Mouse (Mus musculus) limb, embryonic 12.5 days (tissue): ENCODE data around the gene Syt7. TPM values are rescaled to one million over a fixed set of nuclear protein-coding genes. Genes with fewer than 3 reads are reported as not detected.

ENCODE experiments used
- ATAC-seq: fragments of 200-750 bp; cut with Nextera tagmentation; 2 replicates; pipeline ENCODE4 v1.8.0; 2017; ENCODE audit warnings: low read depth, moderate TSS enrichment; ENCODE audit not compliant: insufficient number of reproducible peaks, insufficient read depth, low FRiP score, low TSS enrichment
- H3K27ac ChIP-seq: fragments of 300-500 bp; sonication (generic); 2 replicates; pipeline ENCODE4 v1.5.1; 2016; ENCODE audit warnings: mild to moderate bottlenecking, moderate library complexity
- H3K27me3 ChIP-seq: fragments of 300-500 bp; sonication (generic); 2 replicates; pipeline ENCODE4 v1.6.1; 2016; ENCODE audit warnings: mild to moderate bottlenecking, moderate library complexity
- H3K36me3 ChIP-seq: fragments of 300-500 bp; sonication (generic); 2 replicates; pipeline ENCODE4 v1.6.1; 2016; ENCODE audit warnings: mild to moderate bottlenecking, moderate library complexity
- H3K4me1 ChIP-seq: fragments of 300-500 bp; sonication (generic); replicated peaks from 2 replicates; pipeline ENCODE4 v1.6.1; 2016
- H3K4me2 ChIP-seq: fragments of 300-500 bp; sonication (generic); 2 replicates; pipeline ENCODE4 v1.6.1; 2016; ENCODE audit warnings: mild to moderate bottlenecking, moderate library complexity
- H3K4me3 ChIP-seq: fragments of 300-500 bp; sonication (generic); replicated peaks from 2 replicates; pipeline ENCODE4 v1.5.1; 2016; ENCODE audit warnings: mild to moderate bottlenecking
- H3K9ac ChIP-seq: fragments of 300-500 bp; sonication (generic); replicated peaks from 2 replicates; pipeline ENCODE4 v1.6.1; 2016; ENCODE audit warnings: mild to moderate bottlenecking, moderate library complexity
- H3K9me3 ChIP-seq: fragments of 300-500 bp; sonication (generic); 2 replicates; pipeline ENCODE4 v1.6.1; 2016; ENCODE audit warnings: mild to moderate bottlenecking, moderate library complexity
- WGBS: fragments of 180-500 bp; shearing (Covaris S2); methylation state at CpG from one replicate; pipeline ENCODE4 v1.1.7; 2016; 5-methylcytosine and 5-hydroxymethylcytosine counted together
- polyA plus RNA-seq: library from polyadenylated mRNA; unstranded; fragments of >200 nt; fragmentation: Nextera tagmentation; extraction: Ambion mirVana; gene quantifications from 2 replicates; pipeline ENCODE4 v1.2.1, GENCODE M21; 2016

Syt7 gene
- polyA plus RNA-seq, 1 experiment from 2014 or later: 0.84 TPM

GRCm38 (mm10) chr19:10497512-10498160, 108.7 kb downstream of the Syt7 start:
- no peaks in the 10 kb centered on the region for H3K9me3 ChIP-seq
- no peak overlapping the region for H3K4me2 ChIP-seq
- H3K36me3 ChIP-seq: peaks cover 40% of the 10 kb centered on the region
- peaks cover under 1% of the 10 kb centered on the region; the same call in 1 of the 2 replicates for H3K4me1 ChIP-seq
- no peak overlapping the region for H3K9ac ChIP-seq
- H3K27me3 ChIP-seq: no peaks in the 10 kb centered on the region
- no peak overlapping the region for H3K4me3 ChIP-seq
- ATAC-seq: no peak
- H3K27ac ChIP-seq: no peak overlapping the region
- WGBS: 68% methylated on average over 8 of the region's 8 CpGs

DNA sequence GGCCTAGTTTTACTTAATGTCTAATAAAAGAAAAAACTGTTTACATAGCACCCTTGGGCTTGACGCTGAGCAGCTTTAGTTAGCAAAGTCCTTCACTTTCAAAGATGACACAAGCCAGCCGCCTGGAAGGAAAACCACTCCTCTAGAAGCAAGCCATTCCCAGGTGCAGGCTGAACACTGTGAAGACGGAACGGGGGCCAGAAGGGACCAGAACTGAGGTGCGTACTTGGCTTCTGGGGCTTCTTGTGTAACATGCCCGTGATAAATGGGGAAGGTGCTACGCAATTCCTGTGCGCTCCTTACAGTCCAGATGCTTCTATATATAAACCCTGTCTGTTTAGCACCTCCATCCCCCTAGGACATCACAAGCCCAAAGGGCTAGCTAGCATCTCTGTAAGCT, 111.7 kb downstream of the Syt7 start:
- no peaks in the 10 kb centered on the region for H3K4me1 ChIP-seq
- H3K27ac ChIP-seq: no peak overlapping the region
- H3K9me3 ChIP-seq: no peaks in the 10 kb centered on the region
- H3K9ac ChIP-seq: no peak overlapping the region
- no peaks in the 10 kb centered on the region for H3K27me3 ChIP-seq
- peaks cover 60% of the 10 kb centered on the region for H3K36me3 ChIP-seq
- WGBS: 91% methylated on average over 8 of the region's 8 CpGs
- no peak for ATAC-seq
- H3K4me2 ChIP-seq: no peak overlapping the region
- no peak overlapping the region for H3K4me3 ChIP-seq

DNA sequence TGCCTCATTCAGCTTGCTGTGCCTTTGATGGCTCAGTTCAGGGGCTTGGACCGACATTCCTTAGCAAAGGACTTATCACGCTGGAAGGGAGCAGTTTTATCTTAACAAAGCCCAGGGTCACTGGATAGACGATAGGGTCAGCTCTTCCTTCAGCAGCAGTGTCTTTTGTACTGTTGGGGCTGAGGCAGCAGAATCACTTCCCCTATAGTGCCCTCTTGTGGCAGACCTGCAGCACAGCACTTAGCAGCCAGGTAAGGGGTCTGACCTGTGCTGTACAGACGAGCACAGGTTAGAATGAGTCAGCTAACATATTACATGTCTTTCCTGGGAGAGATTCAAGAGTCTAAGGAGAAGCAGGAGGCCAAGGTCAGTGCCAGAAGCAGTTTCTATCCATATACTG, 113.7 kb downstream of the Syt7 start:
- 21% methylated on average over 4 of the region's 4 CpGs for WGBS

More for the DNA sequence above, 113.7 kb downstream of the Syt7 start:
- H3K36me3 ChIP-seq: peaks cover 77% of the 10 kb centered on the region
- H3K9me3 ChIP-seq: no peaks in the 10 kb centered on the region
- 0 out of 2 replicates have a peak, but pooled peaks have one; percentile 42 for ATAC-seq
- H3K4me2 ChIP-seq: no peak overlapping the region
- no peaks in the 10 kb centered on the region for H3K4me1 ChIP-seq
- no peaks in the 10 kb centered on the region for H3K27me3 ChIP-seq
- no peak overlapping the region for H3K27ac ChIP-seq
- H3K4me3 ChIP-seq: no peak overlapping the region
- no peak overlapping the region for H3K9ac ChIP-seq

Other genes with a start within 250 kb of the Syt7 start
- gene Fads1, start 206.2 kb upstream of the Syt7 start, polyA plus RNA-seq: 134 and 144 TPM in 2 replicates
- 417 and 421 TPM in 2 replicates for gene Tmem258, start 185.1 kb upstream of the Syt7 start, polyA plus RNA-seq
- 109 and 115 TPM in 2 replicates for gene Fen1, start 184.9 kb upstream of the Syt7 start, polyA plus RNA-seq
- gene Myrf, start 148.3 kb upstream of the Syt7 start, polyA plus RNA-seq: 2.6 and 2.7 TPM in 2 replicates
- 1.8 and 2.4 TPM in 2 replicates for gene Dagla, start 84.2 kb upstream of the Syt7 start, polyA plus RNA-seq
- 0.10 and 0.26 TPM in 2 replicates for gene Lrrc10b, start 68.4 kb downstream of the Syt7 start, polyA plus RNA-seq
- gene Ppp1r32, start 93.8 kb downstream of the Syt7 start, polyA plus RNA-seq: not detected in 2 replicates
- gene Cpsf7, start 136.2 kb downstream of the Syt7 start, polyA plus RNA-seq: 49.1 and 54.9 TPM in 2 replicates
- 59.3 and 60.7 TPM in 2 replicates for gene Sdhaf2, start 137.1 kb downstream of the Syt7 start, polyA plus RNA-seq
- gene Tmem216, start 167.1 kb downstream of the Syt7 start, polyA plus RNA-seq: 63.1 and 69.0 TPM in 2 replicates
- gene Cyb561a3, start 188.1 kb downstream of the Syt7 start, polyA plus RNA-seq: 17.0 and 18.0 TPM in 2 replicates
- 38.9 and 43.3 TPM in 2 replicates for gene Tmem138, start 188.3 kb downstream of the Syt7 start, polyA plus RNA-seq
- gene Ddb1, start 216.2 kb downstream of the Syt7 start, polyA plus RNA-seq: 467 and 486 TPM in 2 replicates
- gene Tkfc, start 216.6 kb downstream of the Syt7 start, polyA plus RNA-seq: 17.4 and 18.2 TPM in 2 replicates
- 2.9 and 3.5 TPM in 2 replicates for gene Vwce, start 245.1 kb downstream of the Syt7 start, polyA plus RNA-seq